Mouse (Mus musculus): ENCODE measurements at regions not wholly inside any gene's neighbourhood (a gene's known extent, or its start where the extent isn't known, plus 50 kb on each side); places are given as distances from the start of the nearest gene placed in this dataset.

DNA sequence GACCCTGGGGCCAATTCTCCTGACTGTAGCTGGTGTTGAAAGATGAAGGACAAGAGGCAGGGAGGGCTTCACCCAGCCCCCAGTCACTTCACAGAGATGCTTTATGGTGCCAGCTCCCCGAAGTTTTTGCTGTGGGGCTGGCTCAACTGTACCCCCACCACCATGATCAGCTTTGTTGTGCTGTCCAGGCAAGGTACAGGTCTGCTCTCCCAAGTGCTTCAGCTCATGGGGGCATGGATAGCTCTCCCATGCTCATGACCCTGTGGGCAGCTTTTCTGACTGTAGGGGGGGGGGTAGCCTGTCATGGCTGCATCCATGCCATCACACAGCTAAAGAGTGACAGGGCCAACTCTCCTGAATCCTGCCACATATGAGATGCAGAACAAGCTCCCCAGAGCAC, 1072.9 kb upstream of the Cited2 start:
- ATAC-seq (replicated peaks; ENCODE audit: low FRiP score) = no peak
- no peaks in the 10 kb centered on the region for H3K36me3 ChIP-seq
- no peak overlapping the region for H3K4me3 ChIP-seq (replicated peaks)
- H3K4me2 ChIP-seq = no peak overlapping the region
- WGBS = 60% methylated on average over 1 of the region's 1 CpGs
- H3K9me3 ChIP-seq (replicated peaks) = no peaks in the 10 kb centered on the region
- H3K9ac ChIP-seq = no peak overlapping the region
- H3K4me1 ChIP-seq = no peaks in the 10 kb centered on the region
- H3K27ac ChIP-seq = no peak overlapping the region
- no peaks in the 10 kb centered on the region for H3K27me3 ChIP-seq

DNA sequence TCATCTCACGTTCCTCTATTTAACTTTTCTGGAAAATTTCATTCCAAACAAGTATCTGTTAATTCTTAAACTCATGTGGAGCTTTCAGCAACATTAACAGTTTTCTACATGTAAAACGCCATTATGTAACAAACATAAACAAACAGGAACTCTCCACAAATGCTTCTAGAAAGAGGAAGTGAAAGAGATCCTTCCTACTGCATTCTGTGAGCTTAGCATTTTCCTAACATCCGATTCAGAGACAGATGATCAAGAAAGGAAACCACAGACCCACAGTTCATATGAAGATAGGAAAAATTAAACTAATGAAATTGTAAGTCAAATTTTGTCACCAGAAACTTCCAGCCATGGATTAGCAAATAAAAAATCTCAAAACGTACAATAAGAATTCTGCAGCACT, 1070.6 kb upstream of the Cited2 start:
- WGBS = 87% methylated on average over 4 of the region's 4 CpGs
- H3K9ac ChIP-seq = no peak overlapping the region
- no peaks in the 10 kb centered on the region for H3K4me1 ChIP-seq
- no peak for ATAC-seq (replicated peaks; ENCODE audit: low FRiP score)
- no peak overlapping the region for H3K4me3 ChIP-seq (replicated peaks)
- no peak overlapping the region for H3K4me2 ChIP-seq
- H3K36me3 ChIP-seq = no peaks in the 10 kb centered on the region
- no peak overlapping the region for H3K27ac ChIP-seq
- H3K9me3 ChIP-seq (replicated peaks) = no peaks in the 10 kb centered on the region
- H3K27me3 ChIP-seq = no peaks in the 10 kb centered on the region

DNA sequence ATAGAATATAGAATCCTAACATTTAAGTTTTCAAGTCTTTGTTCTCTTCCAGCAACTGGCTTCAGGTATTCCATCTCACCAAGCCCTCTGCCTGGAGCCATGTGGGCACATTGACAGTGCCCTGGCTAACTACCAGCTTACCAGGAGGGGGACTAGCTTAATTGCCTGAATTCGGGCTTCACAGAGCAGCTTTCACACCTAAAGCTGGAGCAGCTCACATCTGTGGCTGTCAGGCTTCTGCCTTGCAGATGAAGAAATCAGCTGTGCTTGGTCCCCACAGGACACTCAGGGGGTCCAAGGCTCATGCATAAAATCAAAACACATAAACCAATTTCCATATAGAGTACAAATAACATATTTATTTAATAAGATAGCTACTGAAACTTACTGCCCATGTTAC, 1058.5 kb upstream of the Cited2 start:
- no peak for ATAC-seq (replicated peaks; ENCODE audit: low FRiP score)

DNA sequence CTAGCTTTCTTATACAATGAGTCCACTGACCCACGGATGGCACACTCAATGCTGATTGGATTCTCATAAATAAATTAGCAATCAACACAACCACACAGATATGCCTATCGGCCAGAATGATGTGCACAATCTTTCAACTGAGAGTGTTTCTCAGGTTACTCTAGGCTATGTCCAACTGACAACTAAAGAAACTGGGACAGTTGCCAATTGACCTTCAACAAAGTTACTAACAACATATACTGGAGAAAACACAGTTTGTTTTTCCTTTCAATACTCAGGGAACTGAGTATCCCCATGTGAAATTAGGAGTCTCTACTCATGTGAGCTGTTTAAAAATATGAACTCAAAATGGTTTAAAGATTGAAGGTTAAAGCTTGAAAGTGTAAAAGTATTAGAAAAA, 1052.7 kb upstream of the Cited2 start:
- no peak overlapping the region for H3K27ac ChIP-seq
- H3K4me3 ChIP-seq (replicated peaks) = no peak overlapping the region
- 78% methylated on average over 2 of the region's 2 CpGs for WGBS
- H3K9me3 ChIP-seq (replicated peaks) = no peaks in the 10 kb centered on the region
- H3K36me3 ChIP-seq = no peaks in the 10 kb centered on the region
- no peak overlapping the region for H3K4me2 ChIP-seq
- ATAC-seq (replicated peaks; ENCODE audit: low FRiP score) = no peak
- H3K27me3 ChIP-seq = no peaks in the 10 kb centered on the region
- no peak overlapping the region for H3K9ac ChIP-seq
- H3K4me1 ChIP-seq = no peaks in the 10 kb centered on the region

More for the DNA sequence above, 1058.5 kb upstream of the Cited2 start:
- Histone ChIP-seq H3K27me3 (no peaks in the 10 kb centered on the region), H3K9ac (no peak overlapping the region), H3K4me3 (replicated peaks) (no peak overlapping the region), H3K36me3 (no peaks in the 10 kb centered on the region), H3K27ac (no peak overlapping the region), H3K4me2 (no peak overlapping the region), H3K4me1 (no peaks in the 10 kb centered on the region), H3K9me3 (replicated peaks) (no peaks in the 10 kb centered on the region)
- 17% methylated on average over 1 of the region's 1 CpGs for WGBS

DNA sequence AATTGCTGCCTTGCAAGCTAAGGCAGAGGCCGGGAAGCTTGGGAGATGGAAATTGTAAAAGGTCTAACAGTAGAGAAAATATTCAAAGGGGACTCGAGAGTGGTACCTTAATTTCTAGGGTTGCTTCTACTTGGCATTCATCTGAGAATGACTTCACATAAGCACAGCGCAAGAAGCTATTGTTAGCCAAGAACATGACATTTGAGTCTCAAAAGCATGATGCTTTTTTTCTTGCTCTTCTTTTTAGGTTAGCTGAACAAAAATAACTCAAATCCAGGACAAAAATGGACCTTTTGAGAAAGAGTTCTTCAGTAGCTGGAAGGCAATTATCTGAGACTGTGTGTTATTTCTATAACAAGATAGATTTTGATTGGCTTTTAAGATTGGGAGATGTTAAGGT, 1042.0 kb upstream of the Cited2 start:
- ATAC-seq (replicated peaks; ENCODE audit: low FRiP score) = no peak
- no peak overlapping the region for H3K4me2 ChIP-seq

DNA sequence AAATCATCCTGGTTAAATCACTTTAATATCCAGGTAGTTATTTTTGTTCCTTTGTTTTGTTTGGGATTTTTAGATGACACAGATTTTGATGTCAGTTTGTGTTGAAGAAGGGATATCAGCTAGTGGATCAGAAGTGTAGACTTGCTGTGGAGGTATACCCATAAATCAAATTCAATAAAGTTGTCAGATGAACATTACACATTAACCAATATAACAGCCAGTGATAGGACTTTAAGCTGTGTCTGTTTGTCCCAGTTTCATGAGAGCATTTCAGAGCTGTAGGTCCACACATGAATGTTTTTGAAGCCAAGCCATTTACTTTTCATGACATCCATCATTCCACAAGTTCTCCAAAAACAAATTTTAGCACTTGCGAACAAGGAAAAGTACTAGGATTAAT, 1037.7 kb upstream of the Cited2 start:
- Histone ChIP-seq H3K27ac (no peak overlapping the region), H3K9me3 (replicated peaks) (no peaks in the 10 kb centered on the region), H3K4me3 (replicated peaks) (no peak overlapping the region), H3K4me2 (no peak overlapping the region), H3K27me3 (no peaks in the 10 kb centered on the region), H3K36me3 (no peaks in the 10 kb centered on the region), H3K4me1 (no peaks in the 10 kb centered on the region), H3K9ac (no peak overlapping the region)
- 74% methylated on average over 1 of the region's 1 CpGs for WGBS
- no peak for ATAC-seq (replicated peaks; ENCODE audit: low FRiP score)

More for the DNA sequence above, 1042.0 kb upstream of the Cited2 start:
- H3K9ac ChIP-seq = no peak overlapping the region
- 83% methylated on average over 3 of the region's 3 CpGs for WGBS
- H3K9me3 ChIP-seq (replicated peaks) = no peaks in the 10 kb centered on the region
- no peaks in the 10 kb centered on the region for H3K4me1 ChIP-seq
- no peak overlapping the region for H3K4me3 ChIP-seq (replicated peaks)
- no peaks in the 10 kb centered on the region for H3K27me3 ChIP-seq
- H3K27ac ChIP-seq = no peak overlapping the region
- no peaks in the 10 kb centered on the region for H3K36me3 ChIP-seq

DNA sequence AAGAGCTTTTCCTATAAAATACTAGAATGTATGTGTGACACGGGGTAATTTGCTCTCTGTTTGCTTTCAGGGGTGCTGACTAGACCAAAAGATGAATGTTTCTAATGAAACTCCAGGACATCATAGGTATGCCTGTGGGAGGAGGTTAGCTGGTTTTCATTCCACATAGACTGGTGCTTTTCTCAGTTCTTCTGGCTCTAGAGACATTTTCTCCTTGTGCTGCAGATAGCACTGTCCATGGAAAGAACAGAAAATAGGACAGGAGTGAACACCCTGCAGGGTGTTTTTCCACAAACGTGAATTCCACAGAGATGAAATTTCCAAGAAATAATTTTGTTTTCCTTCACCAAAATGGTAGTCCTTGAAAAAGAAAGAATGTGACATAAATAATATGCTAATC, 1016.0 kb upstream of the Cited2 start:
- no peak for ATAC-seq (replicated peaks; ENCODE audit: low FRiP score)
- Histone ChIP-seq H3K4me2 (no peak overlapping the region), H3K9ac (no peak overlapping the region), H3K27ac (no peak overlapping the region), H3K4me3 (replicated peaks) (no peak overlapping the region), H3K36me3 (no peaks in the 10 kb centered on the region), H3K27me3 (no peaks in the 10 kb centered on the region), H3K9me3 (replicated peaks) (no peaks in the 10 kb centered on the region), H3K4me1 (no peaks in the 10 kb centered on the region)
- 69% methylated on average over 2 of the region's 2 CpGs for WGBS

DNA sequence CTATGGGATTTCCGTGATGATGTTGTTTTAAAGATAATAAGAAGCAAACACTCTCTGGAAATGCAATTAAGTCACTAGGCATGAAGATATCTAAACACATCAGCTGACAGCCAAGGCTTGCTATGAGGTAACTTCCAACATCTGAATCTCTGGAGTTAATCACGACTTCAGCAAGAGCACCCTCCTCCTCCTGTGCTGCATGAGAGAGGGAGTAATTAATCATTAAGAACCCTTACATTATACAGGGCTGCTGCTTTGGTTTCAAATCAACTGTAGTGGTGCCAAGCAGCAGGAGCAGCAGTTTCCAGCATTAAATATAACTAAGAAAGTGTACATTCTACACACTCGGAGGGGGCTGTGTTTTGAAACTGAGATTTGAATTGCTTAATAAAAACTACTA, 1009.9 kb upstream of the Cited2 start:
- no peak overlapping the region for H3K4me3 ChIP-seq (replicated peaks)
- 0 out of 2 replicates have a peak, but pooled peaks have one; percentile 62 for ATAC-seq (replicated peaks; ENCODE audit: low FRiP score)
- no peaks in the 10 kb centered on the region for H3K9me3 ChIP-seq (replicated peaks)
- H3K9ac ChIP-seq = no peak overlapping the region
- no peak overlapping the region for H3K4me2 ChIP-seq
- WGBS = 39% methylated on average over 3 of the region's 3 CpGs
- H3K36me3 ChIP-seq = no peaks in the 10 kb centered on the region
- H3K27ac ChIP-seq = no peak overlapping the region
- H3K27me3 ChIP-seq = no peaks in the 10 kb centered on the region
- no peaks in the 10 kb centered on the region for H3K4me1 ChIP-seq

DNA sequence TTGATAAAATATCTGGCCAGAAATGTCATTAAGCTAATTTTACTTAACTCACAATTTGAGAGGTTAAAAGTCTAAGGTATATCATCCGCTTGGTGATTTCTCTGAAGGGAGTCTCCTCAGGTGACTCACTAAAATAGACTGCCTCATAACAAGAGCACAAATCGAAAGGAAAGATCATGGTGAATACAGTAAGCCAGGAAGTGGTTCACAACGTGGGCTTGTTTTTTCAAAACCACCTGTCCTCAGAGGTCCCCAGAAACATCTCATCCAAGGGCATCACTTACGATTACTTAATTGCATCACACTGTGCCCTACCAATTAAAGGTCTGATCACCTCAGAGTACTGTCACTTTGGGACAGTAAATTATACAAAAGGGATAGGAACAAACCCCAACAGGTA, 1009.0 kb upstream of the Cited2 start:
- H3K9me3 ChIP-seq (replicated peaks) = no peaks in the 10 kb centered on the region
- H3K4me3 ChIP-seq (replicated peaks) = no peak overlapping the region
- no peaks in the 10 kb centered on the region for H3K36me3 ChIP-seq
- no peak overlapping the region for H3K27ac ChIP-seq
- no peak overlapping the region for H3K4me2 ChIP-seq
- H3K9ac ChIP-seq = no peak overlapping the region
- H3K27me3 ChIP-seq = no peaks in the 10 kb centered on the region
- no peaks in the 10 kb centered on the region for H3K4me1 ChIP-seq
- no peak for ATAC-seq (replicated peaks; ENCODE audit: low FRiP score)
- WGBS = 69% methylated on average over 4 of the region's 4 CpGs

DNA sequence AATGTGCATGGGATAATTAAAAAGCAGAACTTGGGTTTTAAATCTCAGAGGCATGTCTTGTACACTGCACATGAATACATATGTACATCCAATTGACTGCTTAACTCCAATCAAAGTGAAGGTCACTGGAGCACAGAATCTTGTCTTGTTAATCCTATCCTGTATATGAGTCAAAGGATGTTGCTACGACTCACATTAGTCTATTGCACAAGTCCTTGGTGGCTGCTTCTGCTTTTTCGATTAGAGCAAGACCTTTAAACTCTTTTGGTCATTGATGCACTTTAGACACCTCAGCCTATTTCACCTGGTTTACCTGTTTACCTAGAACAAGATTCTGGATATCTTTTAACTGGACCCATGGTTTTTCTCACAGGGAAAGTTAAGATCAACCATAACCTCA, 1008.5 kb upstream of the Cited2 start:
- no peaks in the 10 kb centered on the region for H3K27me3 ChIP-seq
- H3K9ac ChIP-seq = no peak overlapping the region
- H3K9me3 ChIP-seq (replicated peaks) = no peaks in the 10 kb centered on the region
- H3K27ac ChIP-seq = no peak overlapping the region
- ATAC-seq (replicated peaks; ENCODE audit: low FRiP score) = no peak
- H3K4me3 ChIP-seq (replicated peaks) = no peak overlapping the region
- H3K36me3 ChIP-seq = no peaks in the 10 kb centered on the region
- H3K4me2 ChIP-seq = no peak overlapping the region
- H3K4me1 ChIP-seq = no peaks in the 10 kb centered on the region
- 80% methylated on average over 2 of the region's 2 CpGs for WGBS

DNA sequence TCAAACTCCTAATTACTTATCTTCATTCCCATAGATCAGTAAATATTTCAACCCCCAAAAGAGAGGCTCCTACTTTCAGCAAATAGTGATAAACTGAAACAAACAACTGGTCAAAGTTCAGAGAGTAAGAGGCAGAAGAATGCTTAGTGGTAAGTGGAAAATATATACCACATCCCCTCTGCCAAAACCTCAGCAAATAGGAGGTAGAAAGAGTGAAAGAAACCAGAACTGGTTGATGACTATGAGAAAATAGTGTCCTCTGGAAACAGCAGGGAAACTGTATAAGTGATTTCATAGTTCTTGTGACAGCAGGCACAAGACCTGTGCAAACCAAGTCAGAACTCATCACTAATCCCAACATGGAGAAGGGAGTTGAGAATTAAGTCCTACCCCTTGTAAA, 980.8 kb upstream of the Cited2 start:
- Histone ChIP-seq H3K4me2 (no peak overlapping the region), H3K9ac (no peak overlapping the region), H3K27me3 (no peaks in the 10 kb centered on the region), H3K9me3 (replicated peaks) (no peaks in the 10 kb centered on the region), H3K4me1 (no peaks in the 10 kb centered on the region), H3K4me3 (replicated peaks) (no peak overlapping the region), H3K36me3 (no peaks in the 10 kb centered on the region), H3K27ac (no peak overlapping the region)
- ATAC-seq (replicated peaks; ENCODE audit: low FRiP score) = no peak

DNA sequence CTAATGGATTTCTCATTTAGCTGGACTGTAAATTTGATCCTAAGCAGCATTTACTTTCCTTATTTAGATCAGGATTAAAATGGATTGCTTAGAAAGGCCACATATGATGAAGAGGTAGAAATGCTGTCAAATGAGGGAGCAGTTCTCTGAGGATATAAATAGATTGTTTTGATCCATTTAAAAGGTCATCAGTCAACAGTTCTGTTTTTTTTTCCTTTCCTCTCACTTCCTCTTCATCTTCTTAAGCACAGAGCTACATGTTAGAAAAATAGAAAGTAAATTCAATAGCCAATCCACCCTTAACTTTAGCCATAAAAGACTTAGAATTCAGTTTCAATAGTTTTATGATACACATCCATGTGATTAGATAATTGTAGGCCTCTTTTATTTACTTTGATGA, 971.5 kb upstream of the Cited2 start:
- H3K4me1 ChIP-seq = no peaks in the 10 kb centered on the region
- H3K9ac ChIP-seq = no peak overlapping the region
- H3K4me2 ChIP-seq = no peak overlapping the region
- H3K9me3 ChIP-seq (replicated peaks) = no peaks in the 10 kb centered on the region
- H3K27me3 ChIP-seq = no peaks in the 10 kb centered on the region
- no peak overlapping the region for H3K27ac ChIP-seq
- no peak overlapping the region for H3K4me3 ChIP-seq (replicated peaks)
- no peaks in the 10 kb centered on the region for H3K36me3 ChIP-seq
- no peak for ATAC-seq (replicated peaks; ENCODE audit: low FRiP score)

DNA sequence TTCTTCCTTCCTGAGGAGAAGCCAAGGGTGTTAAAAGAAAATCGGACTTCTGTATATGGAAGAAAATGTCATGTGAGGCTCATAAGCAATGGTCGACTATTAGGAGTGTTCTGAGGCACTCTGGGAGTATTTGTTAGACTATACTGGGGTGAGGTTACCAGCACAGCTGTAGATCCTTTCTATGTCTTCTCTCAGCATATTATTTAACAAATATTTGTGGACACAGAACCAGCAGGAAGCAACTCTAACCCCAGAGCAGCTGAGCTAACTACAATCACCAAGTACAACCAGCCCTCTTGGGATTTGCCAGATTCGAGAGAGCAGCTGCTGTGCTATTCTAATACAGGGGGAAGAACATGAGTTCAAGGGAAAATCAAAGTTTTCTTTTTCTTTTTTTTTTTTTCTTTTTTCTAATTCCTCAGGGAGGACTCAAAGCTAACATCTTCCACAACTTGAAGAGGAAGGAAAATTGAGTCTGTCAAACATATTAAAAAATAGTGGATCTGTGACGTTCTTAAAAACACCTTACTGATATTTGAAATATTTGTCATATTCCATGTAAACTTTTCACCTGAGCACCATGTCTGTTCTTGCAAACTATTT, 933.3 kb upstream of the Cited2 start:
- H3K4me1 ChIP-seq = no peaks in the 10 kb centered on the region
- H3K4me3 ChIP-seq (replicated peaks) = no peak overlapping the region
- H3K9me3 ChIP-seq (replicated peaks) = no peaks in the 10 kb centered on the region
- H3K9ac ChIP-seq = no peak overlapping the region
- no peaks in the 10 kb centered on the region for H3K36me3 ChIP-seq
- no peak overlapping the region for H3K4me2 ChIP-seq
- no peak overlapping the region for H3K27ac ChIP-seq
- no peak for ATAC-seq (replicated peaks; ENCODE audit: low FRiP score)
- WGBS = 48% methylated on average over 4 of the region's 4 CpGs
- H3K27me3 ChIP-seq = no peaks in the 10 kb centered on the region
